17 mouse cellular contexts compared by ENCODE assay signal in the genomic region with DNA sequence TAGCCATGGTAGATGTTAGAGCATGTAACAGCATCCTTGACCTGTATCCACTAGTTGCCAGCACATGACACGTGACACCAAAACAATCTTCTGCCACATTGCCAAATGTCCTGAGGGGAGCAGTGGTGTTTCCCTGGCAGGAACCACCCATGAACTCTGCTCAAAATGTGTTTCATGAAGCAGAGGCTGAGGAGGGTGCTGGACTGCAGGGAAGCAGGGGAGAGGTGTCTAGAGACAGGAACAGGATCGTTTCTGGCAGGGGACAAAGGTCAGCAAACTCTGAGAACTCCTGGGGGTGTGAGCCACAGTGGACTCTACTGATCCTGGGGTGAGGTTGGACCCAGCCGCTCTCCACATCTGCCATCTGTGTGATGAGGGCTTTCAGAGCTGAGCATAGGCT. TPM values are rescaled to one million over a fixed set of nuclear protein-coding genes. Genes with fewer than 3 reads are reported as not detected.
DNase-seq lines count a peak whose midpoint lies in the region; TF ChIP-seq lines count a peak whose summit lies in the region.
"Had no signal": no experiment of that assay in that cellular context is flagged by ENCODE, and none has a peak within 500 bp of the region (broad histone marks: within the 10 kb centered on the region; RNA-seq: fewer than 3 reads in every experiment).

No protein-coding gene starts in this region.

- no peak for TF ChIP-seq CTCF in gastrocnemius, adult 2 months (IDR thresholded peaks at IDR 0.05)
- TF ChIP-seq CTCF in layer of hippocampus, adult 2 months (conservative IDR thresholded peaks at IDR 0.05), result no peak

- peak overlapping the region; percentile 32; the same call in 1 of the 2 replicates for H3K27ac ChIP-seq in gastrocnemius, adult 2 months
- peak overlapping the region; percentile 14; the same call in 1 of the 2 replicates for H3K27ac ChIP-seq in layer of hippocampus, adult 2 months
- H3K27ac ChIP-seq: forebrain, embryonic 13.5 days; hindbrain, embryonic 13.5 days; lung, embryonic 15.5 days had no signal

- no peak overlapping the region for H3K4me3 ChIP-seq in gastrocnemius, adult 2 months
- H3K4me3 ChIP-seq in layer of hippocampus, adult 2 months, result no peak overlapping the region
- H3K4me3 ChIP-seq: forebrain, embryonic 13.5 days; hindbrain, embryonic 13.5 days; lung, embryonic 15.5 days had no signal

- intact Hi-C loops in gastrocnemius, adult 2 months (cut with DNase I), result no loop called here

- peak; percentile 54 for DNase-seq in gastrocnemius, adult 2 months
- no peak for DNase-seq in gastrocnemius, postnatal 25 days
- no peak for DNase-seq in layer of hippocampus, adult 2 months (ENCODE audit: low spot score in 2 of 2)
- DNase-seq in layer of hippocampus, adult 9-10 months (ENCODE audit: low spot score), result no peak
- DNase-seq in 3T3-L1 (ENCODE audit: low read depth, low spot score) (peak; percentile 50), MN1 (ENCODE audit: low spot score) (no peak)
- peak; percentile 68 to 71 for DNase-seq in kidney, postnatal 36 days
- DNase-seq: B cell, adult 2 months; cerebellum, postnatal 10 days; heart, adult 18-20 months; layer of hippocampus, postnatal 36 days; midbrain, embryonic 14.5 days; right cerebral cortex, adult 18-20 months; thymus, postnatal 25 days had no signal

RNA-seq across cellular contexts. Expression of gene Dnmt3a, which starts 53.7 kb away (rescaled TPM):
- 10 to 100 TPM; 57.5 to 97.5 TPM for total RNA-seq in gastrocnemius, adult 2 months (2021)
- total RNA-seq in gastrocnemius, postnatal 25 days (2021), result 100 to 1,000 TPM; 107 to 110 TPM
- 10 to 100 TPM; 70.3 to 82.5 TPM for total RNA-seq in layer of hippocampus, adult 2 months (2021)

Comparison
In these comparisons a context has a peak if more than half of its experiments do, and no peak if none do; other contexts are left out.
1. DNase-seq: peak in gastrocnemius, adult 2 months (single experiment), 3T3-L1 (single experiment) and kidney, postnatal 36 days (2 of 2); none in gastrocnemius, postnatal 25 days (single experiment), layer of hippocampus, adult 2 months (0 of 2), layer of hippocampus, adult 9-10 months (single experiment) and MN1 (single experiment).